Mouse (Mus musculus) midbrain, postnatal 0 days (tissue): Measurements from ENCODE around the gene Gpr179. TPM values are rescaled to one million over a fixed set of nuclear protein-coding genes. Genes with fewer than 3 reads are reported as not detected.

Experiments
- ATAC-seq: fragments of 200-750 bp; cut with Nextera tagmentation; 2 replicates; pipeline ENCODE4 v1.8.0; 2017; ENCODE audit warnings: moderate number of reproducible peaks, mild to moderate bottlenecking, moderate TSS enrichment, moderate library complexity; ENCODE audit not compliant: low FRiP score
- DNase-seq: peaks from one replicate; pipeline ENCODE4 v3.0.0-alpha.2; 2015; ENCODE audit warnings: low spot score
- H3K27ac ChIP-seq: fragments of 300-500 bp; sonication (generic); 2 replicates; pipeline ENCODE4 v1.5.1; 2014; ENCODE audit warnings: low read depth, mild to moderate bottlenecking, low read length, mixed read lengths
- H3K27me3 ChIP-seq: fragments of 300-500 bp; sonication (generic); 2 replicates; pipeline ENCODE4 v1.6.1; 2014; ENCODE audit warnings: low read length, control low read depth, mixed read lengths; ENCODE audit not compliant: insufficient read depth
- H3K36me3 ChIP-seq: fragments of 300-500 bp; sonication (generic); 2 replicates; pipeline ENCODE4 v1.6.1; 2014; ENCODE audit warnings: low read length, control low read depth, mixed read lengths; ENCODE audit not compliant: insufficient read depth
- H3K4me1 ChIP-seq: fragments of 300-500 bp; sonication (generic); 2 replicates; pipeline ENCODE4 v1.6.1; 2014; ENCODE audit warnings: mild to moderate bottlenecking, control low read depth, antibody characterized with exemption, low read length, mixed read lengths; ENCODE audit not compliant: insufficient read depth
- H3K4me2 ChIP-seq: fragments of 300-500 bp; sonication (generic); 2 replicates; pipeline ENCODE4 v1.6.1; 2014; ENCODE audit warnings: low read depth, mild to moderate bottlenecking, low read length, mixed read lengths; ENCODE audit not compliant: poor library complexity, severe bottlenecking
- H3K4me3 ChIP-seq: fragments of 300-500 bp; sonication (generic); 2 replicates; pipeline ENCODE4 v1.5.1; 2014; ENCODE audit warnings: low read depth, mild to moderate bottlenecking, low read length, moderate library complexity
- H3K9ac ChIP-seq: fragments of 300-500 bp; sonication (generic); replicated peaks from 2 replicates; pipeline ENCODE4 v1.6.1; 2014; ENCODE audit warnings: mild to moderate bottlenecking, low read length, moderate library complexity, mixed read lengths; ENCODE audit not compliant: poor library complexity, severe bottlenecking
- H3K9me3 ChIP-seq: fragments of 300-500 bp; sonication (generic); 2 replicates; pipeline ENCODE4 v1.6.1; 2016; ENCODE audit warnings: low read length, control low read depth
- CTCF ChIP-seq: IDR thresholded peaks from 2 replicates; pipeline ENCODE4 v1.5.1; 2016; ENCODE audit warnings: antibody characterized with exemption, mild to moderate bottlenecking
- WGBS: fragments of 180-500 bp; shearing (Covaris S2); extraction: QIAGEN DNeasy Blood & Tissue Kit; methylation state at CpG from one replicate; pipeline ENCODE4 v1.1.7; 2014; 5-methylcytosine and 5-hydroxymethylcytosine counted together
- polyA plus RNA-seq: library from polyadenylated mRNA; unstranded; fragments of >200 nt; fragmentation: Nextera tagmentation; extraction: Ambion mirVana; gene quantifications from 2 replicates; pipeline ENCODE4 v1.2.1, GENCODE M21; 2015
- total RNA-seq: library from RNA; depleted of rRNA; stranded (reverse); fragments of >200 nt; gene quantifications from 2 replicates; pipeline ENCODE4 v1.2.3, GENCODE M21; 2014; rRNA removed

The Gpr179 gene
- total RNA-seq (0.57 and 0.71 TPM in 2 replicates), polyA plus RNA-seq (0.66 and 0.78 TPM in 2 replicates)

DNA sequence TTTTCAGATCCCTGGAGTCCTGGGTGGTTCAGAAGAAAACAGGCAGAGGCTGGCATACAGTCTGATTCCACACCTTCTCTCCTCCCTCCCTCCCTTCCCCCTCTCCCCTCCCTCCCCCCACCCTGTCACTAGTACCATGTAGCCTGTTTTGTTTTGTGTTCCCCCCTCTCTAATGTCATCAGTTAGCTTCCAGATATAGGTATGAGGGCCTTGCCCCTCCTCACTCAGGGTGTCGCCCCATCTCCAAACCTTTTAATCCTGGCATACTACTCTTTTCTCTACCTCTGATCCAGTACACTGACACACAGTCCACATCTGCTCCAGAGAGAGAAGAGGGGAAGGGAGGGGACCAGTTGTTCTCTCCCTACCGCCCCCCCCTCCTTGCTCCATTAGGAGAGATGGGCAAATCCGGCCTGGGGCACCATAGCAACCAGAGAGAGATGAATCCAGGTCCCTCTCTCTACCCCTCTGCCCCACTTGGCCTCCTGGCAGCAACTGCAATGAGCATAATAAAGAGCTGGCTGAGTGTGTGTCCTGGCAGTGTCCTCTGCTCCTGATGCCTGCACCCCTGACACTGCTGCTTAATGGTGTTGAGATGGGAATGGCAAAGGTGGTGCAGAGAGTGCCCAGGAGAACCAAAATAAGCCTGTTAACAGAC, at the start of gene Gpr179:
TSS of gene Gpr179 (minus strand) at position 51 of the 658 bp plus-strand sequence.
- H3K36me3 ChIP-seq: no peaks in the 10 kb centered on the region
- H3K4me3 ChIP-seq: no peak within 1 kb of the TSS
- H3K4me2 ChIP-seq: no peak within 1 kb of the TSS
- H3K9ac ChIP-seq: no peak within 1 kb of the TSS
- WGBS: 43% methylated on average over 3 of the region's 3 CpGs
- no peak for ATAC-seq
- H3K27ac ChIP-seq: no peak within 1 kb of the TSS
- DNase-seq: peak; percentile 55
- no peaks in the 10 kb centered on the region for H3K27me3 ChIP-seq
- no peak for TF ChIP-seq CTCF
- no peaks in the 10 kb centered on the region for H3K4me1 ChIP-seq
- H3K9me3 ChIP-seq: no peaks in the 10 kb centered on the region

DNA sequence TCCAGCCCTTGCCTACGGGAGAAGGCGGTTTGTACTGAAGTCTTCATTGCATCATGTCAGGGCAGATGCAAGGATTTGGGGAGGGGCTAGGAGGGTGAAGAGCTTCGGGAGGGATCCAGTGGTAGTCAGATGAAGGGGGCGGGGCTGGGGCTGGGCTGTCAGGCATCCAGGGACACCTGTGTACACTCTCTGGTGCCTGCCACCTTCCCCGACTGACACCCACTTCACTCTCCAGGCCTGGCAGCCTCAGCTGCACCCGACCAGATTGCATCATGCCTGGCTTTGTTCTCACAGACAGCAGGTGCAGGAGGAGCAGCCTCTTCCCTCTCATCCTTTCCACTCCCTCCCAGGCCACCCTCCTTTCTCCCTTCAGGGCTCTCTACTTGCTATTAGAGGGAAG, 49.2 kb upstream of the Gpr179 start:
- peak overlapping the region; percentile 48 for H3K27ac ChIP-seq
- no peak for TF ChIP-seq CTCF
- H3K4me2 ChIP-seq: no peak overlapping the region
- H3K4me3 ChIP-seq: no peak overlapping the region
- H3K4me1 ChIP-seq: peaks cover 3% of the 10 kb centered on the region; the same call in 1 of the 2 replicates
- 0 out of 2 replicates have a peak overlapping the region, but pooled peaks have one; percentile 0 for H3K9ac ChIP-seq
- peak; percentile 24; the same call in 1 of the 2 replicates for ATAC-seq
- no peaks in the 10 kb centered on the region for H3K9me3 ChIP-seq
- whole genome bisulfite sequencing: 16% methylated on average over 6 of the region's 6 CpGs
- H3K27me3 ChIP-seq: no peaks in the 10 kb centered on the region
- peaks cover 8% of the 10 kb centered on the region for H3K36me3 ChIP-seq
- DNase-seq: peak; percentile 61

DNA sequence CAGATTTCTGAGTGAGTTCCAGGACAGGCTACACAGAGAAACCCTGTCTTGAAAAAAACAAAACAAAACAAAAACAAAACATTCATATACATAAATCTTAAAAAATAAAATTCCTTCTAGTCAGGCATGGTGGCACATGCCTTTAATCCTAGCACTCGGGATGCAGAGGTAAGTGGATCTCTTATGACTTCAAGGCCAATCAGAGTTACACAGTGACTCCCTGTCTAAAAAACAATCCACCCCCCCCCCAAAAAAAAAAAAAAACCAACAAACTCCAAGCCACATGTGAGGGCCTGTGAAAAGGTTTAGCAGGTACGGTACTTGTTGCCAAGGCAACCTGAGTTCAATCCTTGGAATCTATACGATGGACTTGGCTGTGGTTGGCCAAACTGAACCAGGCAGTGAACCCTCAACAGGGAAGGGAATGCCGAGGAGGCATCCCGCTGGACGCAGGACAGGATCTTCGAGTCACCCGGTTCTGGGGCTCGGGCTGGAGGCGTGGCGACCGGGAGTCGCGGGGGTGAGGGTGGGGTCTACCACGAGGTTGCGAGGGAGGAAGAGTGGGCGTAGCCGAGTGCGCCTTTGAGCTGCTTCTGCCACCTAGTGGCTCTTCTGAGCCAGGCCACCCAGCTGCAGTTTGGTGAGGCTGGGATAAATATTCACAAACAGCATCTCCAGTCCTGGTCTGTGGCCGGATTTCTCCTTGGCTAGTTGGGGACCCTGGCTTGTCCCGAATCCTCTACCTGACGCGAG, 48.3 kb upstream of the Gpr179 start:
- H3K27me3 ChIP-seq: no peaks in the 10 kb centered on the region
- peak overlapping the region; percentile 33; the same call in 1 of the 2 replicates for H3K9ac ChIP-seq
- H3K9me3 ChIP-seq: no peaks in the 10 kb centered on the region
- peak overlapping the region; percentile 34 for H3K4me3 ChIP-seq
- H3K36me3 ChIP-seq: peaks cover 15% of the 10 kb centered on the region
- peak overlapping the region; percentile 48 for H3K27ac ChIP-seq
- 3% methylated on average over 23 of the region's 23 CpGs for WGBS
- H3K4me2 ChIP-seq: peak overlapping the region; percentile 63
- ATAC-seq (peak; percentile 72), DNase-seq (peak; percentile 93)
- peak; percentile 95 for TF ChIP-seq CTCF
- H3K4me1 ChIP-seq: no peaks in the 10 kb centered on the region

DNA sequence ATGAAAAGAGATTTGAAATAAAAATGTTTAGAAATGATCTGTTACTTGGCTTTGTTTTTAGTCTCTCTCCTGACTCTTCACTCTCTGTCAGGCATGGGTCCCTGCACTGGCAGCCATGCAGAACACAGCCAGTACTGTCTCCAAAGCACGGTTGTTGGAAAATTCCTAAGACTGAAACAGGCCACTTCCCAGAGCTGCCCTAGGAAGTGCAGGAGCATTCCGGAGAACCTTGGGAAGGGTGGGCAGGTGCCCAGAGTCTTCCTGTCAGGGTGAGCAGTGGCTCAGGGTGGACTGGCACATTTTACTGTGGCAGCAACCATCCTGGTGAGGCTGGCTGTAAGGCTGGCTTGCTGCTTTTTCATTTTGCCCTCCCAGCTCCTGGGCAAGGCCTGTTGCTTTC, 46.6 kb upstream of the Gpr179 start:
- 83% methylated on average over 2 of the region's 2 CpGs for WGBS
- H3K4me2 ChIP-seq: no peak overlapping the region

DNA sequence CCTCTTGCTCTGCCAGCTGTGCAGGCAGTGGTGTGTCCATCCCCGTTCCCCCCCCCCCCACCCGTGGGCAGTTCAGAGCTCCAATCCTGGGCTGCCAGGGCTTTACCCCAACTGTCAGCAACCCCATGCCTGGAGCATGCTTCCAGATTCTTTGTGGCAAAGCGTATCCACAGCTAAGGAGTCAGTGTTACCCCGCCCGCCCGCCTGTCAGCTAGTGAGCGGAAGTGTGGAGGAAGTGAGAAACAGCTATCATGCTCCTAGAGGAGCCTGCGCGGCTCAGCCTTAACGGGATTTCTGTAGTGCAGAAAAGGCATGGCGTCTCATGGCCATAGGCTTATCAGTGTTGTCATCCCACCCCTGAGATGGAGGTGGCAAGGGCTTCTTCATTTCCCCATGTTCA, 42.3 kb upstream of the Gpr179 start:
- no peak overlapping the region for H3K4me2 ChIP-seq
- no peaks in the 10 kb centered on the region for H3K9me3 ChIP-seq
- H3K27me3 ChIP-seq: no peaks in the 10 kb centered on the region
- no peak overlapping the region for H3K9ac ChIP-seq
- no peak overlapping the region for H3K4me3 ChIP-seq
- DNase-seq (no peak), ATAC-seq (no peak)
- 88% methylated on average over 11 of the region's 11 CpGs for WGBS
- peaks cover 66% of the 10 kb centered on the region for H3K36me3 ChIP-seq
- H3K27ac ChIP-seq: no peak overlapping the region
- TF ChIP-seq CTCF: no peak
- no peaks in the 10 kb centered on the region for H3K4me1 ChIP-seq

More for the DNA sequence above, 46.6 kb upstream of the Gpr179 start:
- no peak overlapping the region for H3K27ac ChIP-seq
- H3K4me3 ChIP-seq: no peak overlapping the region
- peaks cover 30% of the 10 kb centered on the region for H3K36me3 ChIP-seq
- ATAC-seq (no peak), DNase-seq (no peak)
- H3K27me3 ChIP-seq: no peaks in the 10 kb centered on the region
- no peaks in the 10 kb centered on the region for H3K9me3 ChIP-seq
- H3K4me1 ChIP-seq: no peaks in the 10 kb centered on the region
- no peak overlapping the region for H3K9ac ChIP-seq
- TF ChIP-seq CTCF: no peak

DNA sequence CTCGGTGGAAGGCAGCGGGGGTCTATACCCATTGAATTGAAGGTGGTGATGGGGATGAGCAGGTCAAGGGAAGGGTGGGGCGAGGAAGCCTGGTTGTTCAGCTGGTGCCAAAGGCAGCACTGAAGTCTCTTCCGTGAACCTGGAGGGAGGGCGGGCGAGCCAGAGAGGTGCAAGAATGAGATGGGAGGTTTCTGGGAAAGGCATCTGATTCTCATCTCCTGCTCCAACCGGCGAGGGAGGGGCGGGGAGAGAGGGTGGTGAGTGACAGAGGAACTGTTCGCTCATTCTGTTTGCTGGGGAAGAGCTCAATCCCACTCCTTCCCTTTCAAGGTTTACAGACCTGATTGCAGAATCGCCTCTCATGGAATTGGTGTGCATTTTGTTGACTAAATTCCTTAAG, 41.8 kb upstream of the Gpr179 start:
- Histone ChIP-seq H3K4me2 (no peak overlapping the region), H3K4me3 (no peak overlapping the region), H3K9ac (no peak overlapping the region), H3K9me3 (no peaks in the 10 kb centered on the region), H3K4me1 (no peaks in the 10 kb centered on the region), H3K36me3 (peaks cover 69% of the 10 kb centered on the region), H3K27ac (no peak overlapping the region), H3K27me3 (no peaks in the 10 kb centered on the region)
- no peak for TF ChIP-seq CTCF
- no peak for DNase-seq
- WGBS: 73% methylated on average over 11 of the region's 11 CpGs
- ATAC-seq: no peak
